Mouse (Mus musculus): ENCODE data around the gene Olfr376. TPM values are rescaled to one million over a fixed set of nuclear protein-coding genes. Genes with fewer than 3 reads are reported as not detected.

The Olfr376 gene
- polyA plus RNA-seq, 1 experiment from 2014 or later = not detected

DNA sequence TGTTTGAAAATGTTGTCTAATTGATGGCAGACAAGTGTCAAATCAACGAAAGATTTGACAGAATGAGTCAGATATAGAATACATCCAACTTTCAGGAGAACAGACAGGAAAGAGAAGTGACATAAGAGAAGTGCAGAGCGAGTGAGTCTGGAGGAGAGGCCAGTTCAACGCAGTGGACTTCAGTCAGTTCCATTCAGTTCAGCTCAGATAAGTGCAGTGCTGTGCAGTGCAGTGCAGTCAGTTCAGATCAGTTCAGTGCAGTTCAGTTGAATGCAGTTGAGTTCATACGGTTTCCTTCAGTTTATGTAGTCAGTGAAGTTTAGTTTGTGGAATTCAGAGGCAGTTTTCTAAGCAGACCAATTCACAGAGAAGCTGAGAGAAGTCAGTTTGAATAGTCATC is 34.1 kb upstream of the Olfr376 start:
- no peaks in the 10 kb centered on the region for H3K36me3 ChIP-seq (ENCODE audit: insufficient read depth, low read length)
- no peak for ATAC-seq
- H3K27ac ChIP-seq (ENCODE audit: low read length) = no peak overlapping the region
- TF ChIP-seq CTCF (IDR thresholded peaks at IDR 0.05) (no peak), EP300 (IDR thresholded peaks at IDR 0.05) (no peak)
- H3K4me1 ChIP-seq (ENCODE audit: insufficient read depth, low read depth, low read length) = no peaks in the 10 kb centered on the region
- 69% methylated on average over 4 of the region's 4 CpGs for WGBS
- no peaks in the 10 kb centered on the region for H3K27me3 ChIP-seq (replicated peaks; ENCODE audit: insufficient read depth, low read length)
- no peaks in the 10 kb centered on the region for H3K9me3 ChIP-seq (ENCODE audit: low read length)
- no peak overlapping the region for H3K9ac ChIP-seq (replicated peaks; ENCODE audit: low read depth)
- DNase-seq (ENCODE audit: low spot score) = no peak
- H3K4me3 ChIP-seq (ENCODE audit: low read depth, low read length) = no peak overlapping the region
- H3K4me2 ChIP-seq (replicated peaks; ENCODE audit: low read depth, low read length) = no peak overlapping the region

- no peak for ATAC-seq
- 33% methylated on average over 3 of the region's 3 CpGs for WGBS
- no peak within 1 kb of the TSS for H3K4me3 ChIP-seq (ENCODE audit: low read depth, low read length)
Measured at GRCm38 (mm10) chr11:73350483-73350882, 20.6 kb upstream of the Olfr376 start, which contains the start of gene Olfr20. Olfr20 (plus strand) TSS chr11:73350783.

GRCm38 (mm10) chr11:73395374-73395773 is 24.3 kb downstream of the Olfr376 start:
- Histone ChIP-seq H3K4me1 (ENCODE audit: insufficient read depth, low read depth, low read length) (no peaks in the 10 kb centered on the region), H3K36me3 (ENCODE audit: insufficient read depth, low read length) (no peaks in the 10 kb centered on the region), H3K4me2 (replicated peaks; ENCODE audit: low read depth, low read length) (no peak overlapping the region), H3K9me3 (ENCODE audit: low read length) (no peaks in the 10 kb centered on the region), H3K27me3 (replicated peaks; ENCODE audit: insufficient read depth, low read length) (no peaks in the 10 kb centered on the region), H3K4me3 (ENCODE audit: low read depth, low read length) (no peak overlapping the region), H3K27ac (ENCODE audit: low read length) (no peak overlapping the region), H3K9ac (replicated peaks; ENCODE audit: low read depth) (no peak overlapping the region)
- DNase-seq (ENCODE audit: low spot score) (no peak), ATAC-seq (no peak)
- no peak for TF ChIP-seq CTCF (IDR thresholded peaks at IDR 0.05)
- no peak for TF ChIP-seq EP300 (IDR thresholded peaks at IDR 0.05)
- WGBS = 56% methylated on average over 4 of the region's 4 CpGs

More at GRCm38 (mm10) chr11:73350483-73350882, 20.6 kb upstream of the Olfr376 start, which contains the start of gene Olfr20:
- Histone ChIP-seq H3K9ac (replicated peaks; ENCODE audit: low read depth) (no peak within 1 kb of the TSS), H3K9me3 (ENCODE audit: low read length) (no peaks in the 10 kb centered on the region), H3K36me3 (ENCODE audit: insufficient read depth, low read length) (no peaks in the 10 kb centered on the region), H3K4me1 (ENCODE audit: insufficient read depth, low read depth, low read length) (no peaks in the 10 kb centered on the region), H3K27ac (ENCODE audit: low read length) (no peak within 1 kb of the TSS), H3K27me3 (replicated peaks; ENCODE audit: insufficient read depth, low read length) (no peaks in the 10 kb centered on the region), H3K4me2 (replicated peaks; ENCODE audit: low read depth, low read length) (no peak within 1 kb of the TSS)
- TF ChIP-seq CTCF (IDR thresholded peaks at IDR 0.05) = no peak
- TF ChIP-seq EP300 (IDR thresholded peaks at IDR 0.05) = no peak
- DNase-seq (ENCODE audit: low spot score) = no peak

DNA sequence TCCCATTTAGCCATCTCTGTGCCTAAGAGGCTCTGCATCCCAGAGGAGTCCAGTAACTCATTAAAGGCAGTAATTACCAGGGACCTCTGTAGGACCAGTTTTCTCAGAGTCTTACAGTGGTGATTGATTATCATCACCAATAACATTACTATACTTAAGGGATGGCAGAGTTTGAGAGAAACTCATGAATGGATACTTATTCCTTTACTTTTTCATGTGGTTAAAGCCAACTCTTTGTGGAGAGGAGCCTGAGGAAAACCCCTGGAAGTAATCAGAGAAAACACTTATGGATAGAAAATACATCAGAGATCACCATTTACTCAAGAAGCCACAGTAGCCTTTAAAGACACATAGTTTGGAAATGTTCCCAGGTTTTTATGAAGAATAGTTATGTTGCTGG is 28.5 kb downstream of the Olfr376 start, which contains the start of gene Olfr1:
Gene Olfr1 (minus strand): TSS at position 101 of the 400 bp plus-strand sequence.
- no peak for ATAC-seq
- no peaks in the 10 kb centered on the region for H3K36me3 ChIP-seq (ENCODE audit: insufficient read depth, low read length)
- no peaks in the 10 kb centered on the region for H3K4me1 ChIP-seq (ENCODE audit: insufficient read depth, low read depth, low read length)
- no peak within 1 kb of the TSS for H3K27ac ChIP-seq (ENCODE audit: low read length)
- no peak within 1 kb of the TSS for H3K9ac ChIP-seq (replicated peaks; ENCODE audit: low read depth)
- DNase-seq (ENCODE audit: low spot score) = no peak
- H3K4me3 ChIP-seq (ENCODE audit: low read depth, low read length) = no peak within 1 kb of the TSS
- TF ChIP-seq EP300 (IDR thresholded peaks at IDR 0.05) = no peak
- no peak for TF ChIP-seq CTCF (IDR thresholded peaks at IDR 0.05)
- H3K4me2 ChIP-seq (replicated peaks; ENCODE audit: low read depth, low read length) = no peak within 1 kb of the TSS
- H3K27me3 ChIP-seq (replicated peaks; ENCODE audit: insufficient read depth, low read length) = no peaks in the 10 kb centered on the region
- no peaks in the 10 kb centered on the region for H3K9me3 ChIP-seq (ENCODE audit: low read length)

Other genes starting within 250 kb of the Olfr376 start
- 2.4 and 2.5 TPM in 2 replicates for gene Haspin, start 233.0 kb upstream of the Olfr376 start, polyA plus RNA-seq (2015; fragmentation: Nextera tagmentation; extraction: Ambion mirVana)
- 1.4 and 2.2 TPM in 2 replicates for gene P2rx5, start 210.8 kb upstream of the Olfr376 start, polyA plus RNA-seq (2015; fragmentation: Nextera tagmentation; extraction: Ambion mirVana)
- gene Emc6, start 194.2 kb upstream of the Olfr376 start, polyA plus RNA-seq (2015; fragmentation: Nextera tagmentation; extraction: Ambion mirVana) = 160 and 177 TPM in 2 replicates
- 373 and 379 TPM in 2 replicates for gene Tax1bp3, start 194.2 kb upstream of the Olfr376 start, polyA plus RNA-seq (2015; fragmentation: Nextera tagmentation; extraction: Ambion mirVana)
- gene Ctns, start 172.2 kb upstream of the Olfr376 start, polyA plus RNA-seq (2015; fragmentation: Nextera tagmentation; extraction: Ambion mirVana) = 15.2 and 16.2 TPM in 2 replicates
- gene Shpk, start 171.8 kb upstream of the Olfr376 start, polyA plus RNA-seq (2015; fragmentation: Nextera tagmentation; extraction: Ambion mirVana) = 2.8 and 3.5 TPM in 2 replicates
- 0.05 TPM in 1 of 2 replicates, not detected in the other for gene Trpv1, start 137.0 kb upstream of the Olfr376 start, polyA plus RNA-seq (2015; fragmentation: Nextera tagmentation; extraction: Ambion mirVana)
- 0.11 and 0.15 TPM in 2 replicates for gene Trpv3, start 103.9 kb upstream of the Olfr376 start, polyA plus RNA-seq (2015; fragmentation: Nextera tagmentation; extraction: Ambion mirVana)
- gene Aspa, start 41.6 kb upstream of the Olfr376 start, polyA plus RNA-seq (2015; fragmentation: Nextera tagmentation; extraction: Ambion mirVana) = 5.3 and 9.0 TPM in 2 replicates
- not detected in 2 replicates for gene Gm49340, start 41.5 kb upstream of the Olfr376 start, polyA plus RNA-seq (2015; fragmentation: Nextera tagmentation; extraction: Ambion mirVana)
- not detected in 2 replicates for gene Spata22, start 41.5 kb upstream of the Olfr376 start, polyA plus RNA-seq (2015; fragmentation: Nextera tagmentation; extraction: Ambion mirVana)
- gene Olfr20, start 20.5 kb upstream of the Olfr376 start, polyA plus RNA-seq (2015; fragmentation: Nextera tagmentation; extraction: Ambion mirVana) = not detected in 2 replicates
- not detected in 2 replicates for gene Olfr1, start 28.4 kb downstream of the Olfr376 start, polyA plus RNA-seq (2015; fragmentation: Nextera tagmentation; extraction: Ambion mirVana)
- not detected in 2 replicates for gene Olfr378, start 57.2 kb downstream of the Olfr376 start, polyA plus RNA-seq (2015; fragmentation: Nextera tagmentation; extraction: Ambion mirVana)
- gene Olfr380, start 86.3 kb downstream of the Olfr376 start, polyA plus RNA-seq (2015; fragmentation: Nextera tagmentation; extraction: Ambion mirVana) = not detected in 2 replicates
- gene Olfr381, start 120.4 kb downstream of the Olfr376 start, polyA plus RNA-seq (2015; fragmentation: Nextera tagmentation; extraction: Ambion mirVana) = not detected in 2 replicates
- gene Olfr382, start 146.0 kb downstream of the Olfr376 start, polyA plus RNA-seq (2015; fragmentation: Nextera tagmentation; extraction: Ambion mirVana) = not detected in 2 replicates
- gene Olfr385, start 221.8 kb downstream of the Olfr376 start, polyA plus RNA-seq (2015; fragmentation: Nextera tagmentation; extraction: Ambion mirVana) = not detected in 2 replicates
- not detected in 2 replicates for gene Olfr384, start 227.3 kb downstream of the Olfr376 start, polyA plus RNA-seq (2015; fragmentation: Nextera tagmentation; extraction: Ambion mirVana)